Mouse (Mus musculus) CH12.LX (cell line): ENCODE data around the gene Ebf4.

Experiments
- CTCF ChIP-seq, 2 experiments: IDR thresholded peaks in 1 of 2; conservative IDR thresholded peaks in 1 of 2; 2 replicates each; pipeline ENCODE4 v1.5.1; 2011 to 2012; ENCODE audit warnings: low read depth in 2 of 2, low read length in 2 of 2, improper control_type of control experiment in 1 of 2, inconsistent platforms in 1 of 2, mild to moderate bottlenecking in 1 of 2, moderate library complexity in 1 of 2
- ELF1 ChIP-seq: IDR thresholded peaks from 2 replicates; pipeline ENCODE4 v1.6.1; 2014; ENCODE audit warnings: low read depth, mild to moderate bottlenecking, inconsistent platforms, low read length, improper control_type of control experiment
- JUN ChIP-seq: IDR thresholded peaks from 2 replicates; pipeline ENCODE4 v1.6.1; 2011; ENCODE audit warnings: low read depth, mild to moderate bottlenecking, low read length, improper control_type of control experiment, moderate library complexity; ENCODE audit not compliant: insufficient read depth
- POLR2A ChIP-seq: IDR thresholded peaks from 2 replicates; pipeline ENCODE4 v1.6.1; 2011; ENCODE audit warnings: low read depth, mild to moderate bottlenecking, improper control_type of control experiment, low read length

DNA sequence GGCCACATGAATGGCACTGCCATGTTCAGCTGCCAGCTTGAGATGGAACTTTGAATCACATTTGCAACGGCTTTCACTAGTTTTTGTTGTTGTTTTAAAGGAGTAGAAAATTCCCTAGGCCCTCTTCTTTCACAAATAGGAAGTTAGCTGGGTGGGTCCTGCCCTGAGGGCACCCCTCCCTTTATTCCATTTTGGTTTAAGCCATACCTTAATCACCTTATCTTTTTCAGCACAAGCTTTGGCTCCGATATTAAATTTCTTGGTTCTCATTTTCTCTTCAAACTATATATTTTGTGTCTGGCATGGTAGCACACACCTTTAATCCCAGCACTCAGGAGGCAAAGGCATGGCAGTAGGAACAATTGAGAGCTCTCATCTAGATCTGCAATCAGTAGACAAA, 34.5 kb downstream of the Ebf4 start:
- TF ChIP-seq ELF1 (no peak), JUN (no peak), POLR2A (no peak), CTCF (conservative IDR thresholded peaks at IDR 0.05 in 1 of 2, IDR thresholded peaks at IDR 0.05 in 1 of 2; ENCODE audit: low read depth in 2 of 2, low read length in 2 of 2) (no peak)
